Mouse (Mus musculus): ENCODE data around the gene Actr3.

DNA sequence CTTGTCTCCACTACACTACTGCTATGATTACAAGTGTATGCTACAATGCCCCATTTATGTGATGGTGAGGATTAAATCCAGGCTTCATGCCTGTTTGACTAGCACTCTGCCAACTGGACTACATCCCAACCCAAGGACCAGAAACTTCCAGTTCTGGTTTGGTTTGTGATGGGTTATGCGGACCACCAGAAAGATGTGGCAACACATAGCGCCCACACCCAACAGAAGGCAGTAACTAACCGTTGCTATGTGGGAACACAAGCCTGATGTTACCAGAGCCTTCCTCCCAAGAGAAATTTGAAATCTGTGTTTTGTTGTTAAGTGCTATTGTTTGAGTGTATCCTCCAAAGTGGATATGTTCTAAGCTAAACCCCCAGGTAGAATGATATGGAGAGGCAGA, 4.0 kb upstream of the Actr3 start:
- TF ChIP-seq EP300 (IDR thresholded peaks at IDR 0.05; ENCODE audit: low read depth) (no peak), CTCF (IDR thresholded peaks at IDR 0.05; ENCODE audit: low read depth) (no peak)

Measured in liver, embryonic 14.5 days (tissue).